Mouse (Mus musculus) adrenal gland, postnatal 4 days (tissue): ENCODE data around the gene Pou3f3. TPM values are rescaled to one million over a fixed set of nuclear protein-coding genes. Genes with fewer than 3 reads are reported as not detected.

Source experiments
- DNase-seq, 2 experiments: peaks; one replicate each; pipeline ENCODE4 v3.0.0; 2021 to 2022; ENCODE audit warnings: low spot score in 2 of 2, mixed read lengths in 2 of 2
- total RNA-seq, 2 experiments: library from RNA; stranded (reverse); gene quantifications; 2 replicates each; pipeline ENCODE4 v1.2.3; 2021

Gene Pou3f3
- total RNA-seq, 2 experiments from 2014 or later = 0.68 to 6.3 TPM

DNA sequence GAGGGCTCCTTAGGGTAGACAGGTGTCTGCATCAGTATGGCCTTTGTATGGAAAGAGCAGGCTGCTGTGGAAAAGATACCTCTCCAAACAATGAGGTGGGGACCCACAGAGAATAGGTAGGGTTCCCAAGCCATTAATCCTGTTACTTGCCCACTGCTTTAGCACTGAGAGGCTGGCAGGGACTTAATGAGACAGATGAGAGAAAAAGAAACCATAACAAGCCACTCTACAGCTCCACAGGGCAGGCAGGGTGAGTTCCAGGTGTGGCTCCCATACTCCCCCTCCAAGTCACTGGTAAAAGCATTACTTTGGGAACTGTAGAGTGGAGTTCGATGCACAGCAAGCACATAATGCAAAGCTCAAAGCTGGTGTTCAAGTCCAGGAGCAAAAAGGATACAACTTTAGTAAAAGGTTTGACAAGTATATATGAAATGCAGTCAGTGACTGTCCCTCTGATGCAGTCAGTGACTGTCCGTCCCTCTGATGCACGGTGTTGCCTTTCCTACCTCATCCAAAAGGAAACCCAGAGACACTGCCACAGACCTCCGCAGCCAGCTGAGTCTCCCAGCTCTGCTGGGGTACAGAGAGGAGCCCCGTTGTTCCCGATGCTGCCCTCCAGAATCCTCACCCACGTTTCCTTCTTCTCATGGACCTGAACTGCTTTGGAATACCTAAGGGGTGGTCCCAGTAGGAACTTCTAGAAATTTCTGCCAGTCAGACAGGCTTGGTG, 14.0 kb downstream of the Pou3f3 start:
- no peak for DNase-seq

DNA sequence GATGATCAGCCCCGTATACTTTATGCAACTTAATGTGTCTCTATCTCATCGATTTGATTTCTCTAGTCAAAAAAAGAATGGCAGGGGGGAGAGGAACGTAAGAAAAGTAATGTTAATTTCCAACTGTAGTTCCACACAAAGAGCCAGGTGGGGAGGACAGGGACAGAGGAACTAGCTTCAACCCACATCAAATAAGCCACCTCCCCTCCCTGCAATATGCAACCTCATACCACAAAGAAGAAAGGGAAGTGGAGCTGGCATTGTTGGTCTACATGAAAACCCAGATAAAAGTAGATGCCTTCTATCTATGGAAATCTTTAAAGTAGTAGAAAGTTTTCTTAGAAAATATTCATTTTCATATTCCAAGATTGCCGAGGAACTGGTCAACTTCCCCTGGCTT, 14.7 kb downstream of the Pou3f3 start:
- DNase-seq = no peak

DNA sequence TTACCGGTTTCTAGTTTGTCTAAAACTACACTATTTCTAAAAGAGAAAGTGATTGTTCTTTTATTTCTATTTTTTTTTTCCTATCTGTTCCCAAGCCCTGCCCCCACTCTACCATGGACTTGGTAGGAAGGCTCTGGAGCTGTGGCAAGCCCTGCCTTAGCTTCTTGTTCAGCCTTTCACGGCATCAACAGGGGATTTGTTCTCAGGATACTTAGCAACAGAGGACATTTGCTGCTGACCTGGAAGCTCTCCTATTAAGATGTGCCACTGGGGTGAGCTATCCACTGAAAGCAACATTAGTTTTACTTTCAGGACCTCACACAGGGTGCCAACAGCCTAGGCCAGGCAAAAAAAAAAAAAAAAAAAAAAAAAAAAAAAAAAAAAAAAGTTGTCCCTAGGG, 15.4 kb downstream of the Pou3f3 start:
- DNase-seq = no peak

DNA sequence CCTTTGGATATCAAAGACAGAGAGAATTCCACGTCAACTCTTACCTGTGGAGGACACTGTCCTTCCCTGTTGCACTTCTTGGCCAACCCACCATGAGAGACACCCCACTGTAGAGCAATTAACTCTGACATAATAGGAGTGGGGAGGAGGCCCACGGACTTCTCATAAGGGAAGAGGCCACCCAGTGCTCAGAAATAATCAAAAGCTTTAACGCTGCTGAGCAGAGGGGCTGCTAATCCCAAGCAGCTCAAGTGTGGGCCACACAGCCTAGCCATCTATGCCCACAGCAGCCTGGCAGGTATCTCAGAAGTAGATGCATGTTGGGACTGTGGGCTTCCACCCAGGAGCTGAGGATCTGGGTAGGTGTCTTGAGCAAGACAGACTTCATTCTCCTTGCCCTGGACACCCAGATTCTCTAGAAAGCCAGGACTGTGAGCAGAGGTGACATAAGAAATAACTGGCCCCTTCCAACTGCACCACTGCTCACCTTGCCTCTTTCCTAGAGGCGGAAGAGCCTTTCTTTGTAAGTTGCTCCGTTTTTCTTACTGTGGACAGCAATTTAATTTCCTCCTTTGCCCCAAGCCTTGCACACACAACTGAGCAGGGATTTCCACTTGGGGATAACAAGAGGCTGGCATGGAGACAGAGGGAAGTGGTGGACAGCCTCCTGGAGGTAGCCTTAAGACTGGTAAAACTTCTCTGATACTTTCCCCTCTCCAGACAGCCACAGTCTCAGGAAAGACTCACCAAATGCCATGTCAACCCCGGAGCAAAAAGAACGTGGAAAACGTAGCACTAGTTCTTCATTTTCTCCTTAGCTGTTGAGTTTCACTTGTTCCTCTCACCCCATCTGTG, 16.1 kb downstream of the Pou3f3 start:
- no peak for DNase-seq

DNA sequence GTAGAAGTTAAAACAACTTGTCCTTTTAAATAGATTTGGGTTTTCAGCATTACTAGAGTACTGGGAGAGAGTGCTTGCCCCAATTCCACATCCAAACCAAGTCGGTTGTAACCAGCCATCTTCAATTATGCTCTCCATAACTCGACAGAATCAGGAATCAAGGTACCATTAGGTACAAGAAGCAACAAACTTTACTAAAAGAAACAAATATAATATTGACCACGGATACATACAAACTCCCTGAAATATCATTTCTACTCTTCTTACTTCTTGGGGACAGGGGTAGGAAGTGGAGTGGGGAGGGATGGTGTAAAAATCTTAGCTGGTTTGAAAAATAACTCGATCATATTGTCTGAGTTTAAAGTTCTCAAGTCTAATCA, 16.7 kb downstream of the Pou3f3 start:
- no peak for DNase-seq

DNA sequence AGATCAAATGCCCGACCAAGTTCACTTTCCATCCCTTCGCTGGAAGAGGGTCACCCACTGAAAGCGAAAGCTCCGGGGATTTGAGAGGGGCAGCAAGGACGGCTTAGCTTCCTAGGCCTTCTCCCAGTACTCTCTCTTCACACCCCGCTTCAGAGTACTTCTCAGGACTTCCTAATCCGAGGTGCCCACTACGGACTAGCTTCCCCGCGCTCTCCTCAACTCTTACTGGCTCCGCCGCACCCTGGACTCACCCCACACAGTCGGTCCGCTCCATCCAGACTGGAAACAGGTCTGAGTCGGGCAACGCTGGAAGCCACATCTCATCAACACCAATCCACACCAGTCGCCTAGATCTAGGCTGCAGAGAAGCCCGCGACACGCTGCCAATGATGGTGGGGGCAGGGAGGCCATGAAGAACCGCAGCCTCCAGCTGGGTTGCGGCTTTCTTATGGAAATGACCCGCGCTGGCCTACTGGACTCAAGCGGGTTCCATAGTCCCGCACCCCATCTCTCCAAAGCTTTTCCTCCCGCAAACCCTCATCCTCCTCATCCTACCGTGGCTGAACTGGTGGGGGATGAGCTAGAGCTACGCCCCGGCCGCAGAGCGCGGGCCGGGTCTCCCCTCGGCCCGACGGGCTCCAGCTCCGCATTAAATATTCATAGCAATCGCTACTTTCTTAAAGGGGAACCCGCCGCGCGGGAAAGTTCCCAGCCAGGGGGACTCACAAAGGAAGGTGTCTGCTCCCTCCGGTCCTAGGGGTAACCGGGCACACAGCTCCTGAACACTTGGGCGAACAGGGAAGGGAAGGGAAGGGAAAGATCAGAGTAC, 17.8 kb downstream of the Pou3f3 start:
- DNase-seq = no peak

DNA sequence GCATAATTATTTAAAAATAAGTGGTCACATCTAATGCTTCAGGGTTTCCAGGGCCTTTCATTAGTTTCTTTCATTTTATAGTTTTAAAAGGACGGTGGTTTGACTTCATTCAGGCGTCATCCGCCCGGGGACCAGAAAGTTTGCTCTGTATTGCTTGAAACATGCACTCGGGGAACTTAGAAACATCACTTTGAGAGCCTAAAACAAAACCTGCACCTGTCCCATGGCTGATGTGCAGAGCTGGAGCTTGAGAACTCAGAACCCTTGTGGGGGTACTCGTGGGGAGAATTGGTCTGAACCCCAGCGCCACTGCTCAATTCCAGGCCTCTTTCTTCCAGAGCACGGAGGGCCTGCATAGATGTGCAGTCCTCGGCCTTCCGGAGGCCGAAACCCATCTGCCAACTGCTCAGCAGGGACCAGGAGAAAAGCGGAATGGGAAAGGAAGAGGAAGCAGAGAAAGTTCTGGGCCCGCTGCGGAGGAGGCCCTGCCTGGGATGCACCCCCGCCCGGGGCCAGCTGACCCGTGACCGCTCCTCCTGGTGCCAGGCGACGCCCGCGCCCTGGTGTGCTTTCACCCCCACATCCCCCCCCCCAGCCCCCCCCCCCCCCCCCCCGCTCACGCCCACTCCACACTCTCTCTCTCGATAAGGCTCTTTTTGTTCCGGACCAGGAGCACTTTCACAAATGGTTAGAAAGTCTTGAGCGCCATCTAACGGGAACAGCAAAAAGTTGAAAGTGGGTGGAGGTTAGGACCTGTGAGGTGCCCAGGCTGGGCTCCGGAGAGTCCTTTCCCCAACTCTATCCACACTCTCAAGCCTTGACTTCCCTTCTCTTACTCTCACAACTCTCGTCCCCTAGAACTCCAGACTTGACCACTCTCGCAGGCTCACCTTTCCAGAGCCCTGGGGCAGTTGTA, 18.7 kb downstream of the Pou3f3 start:
- DNase-seq = no peak

DNA sequence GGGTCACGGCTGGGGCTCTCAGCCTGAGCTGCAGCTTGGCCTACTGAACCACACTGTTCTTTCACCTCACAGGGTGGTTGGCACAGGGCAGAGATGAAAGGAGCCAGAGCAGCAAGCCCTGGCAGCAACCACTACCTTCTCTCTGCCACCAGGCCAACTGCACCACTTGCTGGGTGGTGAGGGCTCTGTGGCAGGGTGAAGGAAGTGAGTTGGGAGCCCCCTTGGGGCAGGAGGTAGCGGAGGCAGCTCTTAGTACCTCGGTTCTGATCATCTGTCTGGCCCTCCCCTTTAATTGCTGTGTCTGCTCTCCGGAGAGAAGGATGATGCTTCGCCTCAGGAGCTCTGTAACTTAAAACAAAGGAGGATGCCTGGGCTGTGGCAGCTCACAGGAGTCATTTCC, 23.0 kb downstream of the Pou3f3 start:
- DNase-seq = no peak

DNA sequence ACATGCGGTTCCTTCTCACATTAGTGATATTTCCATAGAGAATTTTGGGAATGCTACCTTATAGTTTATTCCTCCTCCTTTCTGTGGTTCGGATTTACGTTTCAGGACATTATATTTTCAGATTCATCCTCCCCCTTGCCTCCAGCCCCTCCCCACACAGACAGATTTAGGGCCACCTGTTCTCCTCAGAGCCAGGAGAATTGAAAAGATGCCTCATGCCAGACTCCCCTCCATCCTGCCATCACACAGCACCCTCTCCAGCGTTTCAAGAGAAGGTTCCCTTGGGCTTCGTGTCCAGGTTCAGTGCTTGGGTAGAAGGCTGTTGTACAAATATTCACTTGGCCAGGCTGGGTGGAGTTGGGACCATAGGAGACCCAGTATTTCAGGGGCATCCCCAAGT, 25.8 kb downstream of the Pou3f3 start:
- no peak for DNase-seq

DNA sequence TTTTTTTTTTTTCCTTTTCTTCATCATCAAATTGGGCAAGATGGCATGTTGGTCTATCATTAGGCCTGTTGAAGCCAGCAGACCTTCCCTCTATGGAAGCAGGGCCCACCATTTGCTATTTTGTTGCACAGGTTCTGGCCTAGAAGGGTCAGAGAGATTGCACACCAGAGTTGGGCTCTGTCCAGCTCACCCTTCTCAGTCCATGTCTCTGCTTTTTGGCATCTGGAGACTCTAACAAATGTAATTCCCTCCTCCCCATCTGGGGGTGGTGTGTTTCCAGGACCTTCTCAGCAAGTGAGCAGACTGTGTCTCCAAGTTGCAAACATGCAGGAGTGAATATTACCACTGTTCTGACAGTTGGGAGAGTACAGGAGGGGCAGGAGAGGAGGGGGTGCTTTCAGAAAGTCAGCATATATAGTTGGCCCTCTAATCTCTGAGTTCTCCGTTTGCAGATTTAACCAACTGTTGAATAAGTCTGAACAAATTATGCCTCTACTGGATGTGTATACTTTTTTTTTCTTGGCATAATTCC, 28.3 kb downstream of the Pou3f3 start:
- DNase-seq = no peak

DNA sequence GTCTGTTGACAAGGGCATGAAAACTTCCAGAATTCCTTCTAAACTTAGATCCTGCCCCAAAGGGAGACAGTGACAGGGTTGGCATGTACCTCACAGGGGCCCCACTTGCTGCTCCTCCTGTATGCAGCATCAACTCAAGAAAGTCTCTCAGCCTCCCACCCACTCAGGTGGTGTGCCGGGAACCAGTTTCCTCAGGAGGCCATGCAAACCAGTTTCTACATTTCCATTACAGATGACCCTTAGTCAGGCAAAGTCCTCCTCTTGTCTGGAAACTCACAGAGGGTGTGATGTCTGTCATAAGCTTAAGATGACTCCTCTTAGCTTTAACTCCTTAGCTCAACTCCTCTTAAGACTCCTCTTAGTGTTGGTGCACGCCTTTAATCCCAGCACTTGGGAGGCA, 29.3 kb downstream of the Pou3f3 start:
- no peak for DNase-seq

DNA sequence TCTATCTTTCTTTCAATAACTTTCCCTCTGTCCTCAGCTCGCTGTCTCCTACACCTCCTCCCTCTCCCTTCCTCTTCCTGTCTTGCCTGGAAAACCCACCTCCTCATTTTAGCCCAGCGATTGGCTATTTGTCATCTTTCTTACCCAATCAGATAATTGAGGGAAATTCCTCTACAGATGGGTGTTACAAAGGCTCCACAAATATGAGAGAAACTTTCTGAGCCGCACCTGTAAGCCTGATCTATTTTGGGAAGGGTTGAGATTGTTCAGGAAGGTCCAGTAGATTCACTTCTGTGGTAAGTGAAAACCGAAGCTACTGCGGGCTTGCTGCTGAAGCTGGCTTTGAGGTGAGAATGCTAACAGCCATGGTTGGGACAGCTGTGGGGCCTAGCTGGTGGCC, 31.6 kb downstream of the Pou3f3 start:
- no peak for DNase-seq

DNA sequence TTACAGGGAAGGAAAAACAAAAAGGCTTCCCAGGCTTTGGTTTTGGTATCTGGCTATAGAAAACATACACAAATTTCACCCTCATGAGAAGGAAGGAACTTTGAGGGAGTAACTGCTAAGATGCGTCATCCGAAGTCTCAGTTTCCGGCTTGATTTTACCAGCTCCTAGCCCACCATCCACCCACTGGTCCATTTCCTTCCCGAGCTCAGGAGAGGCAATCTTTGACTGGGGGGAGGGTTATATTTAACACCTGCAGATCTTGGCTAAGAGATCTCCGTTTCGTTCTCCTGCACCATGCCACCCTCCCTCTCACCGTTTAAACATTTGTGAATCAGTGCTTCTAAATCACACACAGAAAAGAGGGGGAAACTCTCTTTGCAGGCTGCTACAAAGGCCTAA, 32.1 kb downstream of the Pou3f3 start:
- DNase-seq = no peak

DNA sequence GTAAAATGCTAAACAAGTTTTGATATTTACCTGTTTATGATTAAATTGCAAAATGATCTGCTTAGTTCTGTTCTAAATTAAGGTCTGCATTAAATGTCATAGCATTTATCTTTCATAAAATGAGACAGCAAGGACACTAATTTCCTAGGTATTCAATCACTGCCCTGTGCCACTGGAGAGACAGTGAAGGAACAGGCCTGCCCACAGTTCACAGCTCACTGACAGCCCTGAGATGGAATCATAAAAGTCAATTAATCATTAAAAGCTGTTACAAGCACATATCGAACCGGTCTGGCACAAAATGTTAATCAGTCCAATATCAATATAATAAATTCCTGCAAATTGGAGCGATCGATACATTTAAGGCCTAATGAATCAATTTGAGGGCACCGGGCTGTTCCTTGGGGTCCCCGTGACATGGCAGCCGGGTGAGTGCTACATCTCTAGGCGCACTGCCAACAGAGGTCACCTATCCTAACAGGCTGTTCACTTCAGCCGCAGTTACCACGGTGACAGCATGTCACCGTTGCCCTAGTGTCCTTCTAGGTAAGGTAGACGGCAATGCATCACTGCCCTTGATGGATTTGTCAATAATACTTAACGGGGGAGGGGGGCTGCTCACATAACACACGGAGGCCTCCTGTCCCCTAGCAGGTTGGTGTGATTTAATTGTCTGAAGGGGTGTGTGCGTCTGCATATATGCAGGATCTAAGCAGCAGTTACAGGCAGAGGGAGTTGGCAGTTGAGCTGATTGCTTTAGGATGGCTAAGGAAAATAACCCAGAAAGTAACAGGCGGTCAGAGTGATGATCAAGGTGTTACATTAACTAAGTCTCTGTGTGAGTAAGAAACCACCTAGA, 46.0 kb downstream of the Pou3f3 start:
- DNase-seq = no peak

DNA sequence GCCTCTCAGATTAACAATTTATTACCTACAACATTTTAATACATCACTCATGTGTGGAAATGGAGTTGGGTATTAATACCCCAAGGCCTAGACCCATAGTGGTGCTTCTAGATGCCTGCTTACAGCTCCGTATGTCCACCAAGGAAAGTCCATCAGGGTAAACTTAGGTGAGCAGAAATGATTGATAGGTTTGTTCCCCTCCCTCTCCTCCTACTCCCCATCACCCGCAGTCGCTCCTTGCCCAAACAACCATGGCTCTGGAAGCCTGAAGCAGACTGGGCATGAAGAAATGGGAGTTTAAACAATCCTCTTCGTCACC, 46.6 kb downstream of the Pou3f3 start:
- no peak for DNase-seq

DNA sequence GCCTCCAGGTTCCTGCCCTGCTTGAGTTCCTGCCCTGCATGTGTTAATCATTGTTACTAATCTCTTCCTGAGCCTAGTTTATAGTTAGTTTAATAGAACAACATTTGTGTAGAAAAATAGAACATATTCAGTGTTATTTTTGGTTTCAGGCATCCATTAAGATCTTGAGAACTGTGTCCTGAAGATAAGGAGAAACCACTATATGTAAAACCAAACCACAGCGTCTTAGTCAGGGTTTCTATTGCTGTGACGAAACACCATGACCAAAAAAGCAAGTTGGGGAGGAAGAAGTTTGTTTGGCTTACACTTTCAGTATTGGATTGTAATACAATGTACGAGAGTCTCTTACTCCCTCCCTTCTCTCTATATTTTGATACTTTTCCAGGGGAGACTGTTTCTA, 49.5 kb downstream of the Pou3f3 start:
- DNase-seq = no peak

DNA sequence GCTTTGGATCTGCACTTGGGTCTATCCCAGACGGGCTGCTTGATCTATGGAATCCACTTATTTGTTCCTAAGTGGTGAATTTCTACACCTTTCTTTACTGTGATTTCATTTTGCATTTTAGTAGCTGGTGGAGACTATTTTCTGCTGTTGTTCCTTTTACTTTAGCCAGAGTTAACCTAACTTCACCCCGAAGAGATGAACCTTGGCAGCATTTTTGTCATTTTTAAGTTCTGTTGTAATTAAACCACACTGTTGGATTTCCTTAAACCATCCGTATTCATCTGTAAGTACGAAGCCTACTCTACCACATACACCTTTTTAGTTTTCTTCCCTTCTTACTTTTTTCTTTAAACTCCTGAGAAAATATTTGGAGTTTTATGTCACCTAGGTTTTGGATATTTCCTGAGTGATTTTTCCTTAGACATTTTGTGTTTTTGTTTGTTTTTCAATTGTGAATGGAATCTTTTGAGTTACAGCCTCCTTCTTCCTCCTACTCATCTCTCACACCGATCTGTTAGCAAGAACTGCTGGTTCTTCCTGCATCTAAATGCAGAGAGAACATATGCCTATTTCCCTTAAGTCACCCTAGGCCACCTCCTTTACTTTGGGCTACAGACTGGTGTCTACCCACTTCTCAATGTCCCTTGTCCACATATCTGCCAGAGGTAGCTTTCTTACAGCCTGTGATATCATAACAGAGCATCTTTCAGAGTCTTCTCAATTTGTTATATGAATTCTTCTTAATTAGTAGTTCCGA, 54.1 kb downstream of the Pou3f3 start:
- no peak for DNase-seq
